Mouse (Mus musculus) midbrain, embryonic 13.5 days (tissue): ENCODE measurements around the gene Mc1r. TPM values are rescaled to one million over a fixed set of nuclear protein-coding genes. Genes with fewer than 3 reads are reported as not detected.
"Not testable (repeated sequence)": the region's sequence is repeated elsewhere in the genome, so short reads cannot be mapped to it uniquely, and the experiment has no call there.

Experiments
- ATAC-seq: fragments of 200-750 bp; cut with Nextera tagmentation; 2 replicates; pipeline ENCODE4 v1.8.0; 2017; ENCODE audit warnings: mild to moderate bottlenecking, moderate TSS enrichment, moderate library complexity
- H3K27ac ChIP-seq: fragments of 300-500 bp; sonication (generic); 2 replicates; pipeline ENCODE4 v1.5.1; 2015; ENCODE audit warnings: inconsistent platforms, mild to moderate bottlenecking, moderate library complexity
- H3K27me3 ChIP-seq: fragments of 300-500 bp; sonication (generic); 2 replicates; pipeline ENCODE4 v1.6.1; 2015; ENCODE audit warnings: mild to moderate bottlenecking, inconsistent platforms
- H3K36me3 ChIP-seq: fragments of 300-500 bp; sonication (generic); 2 replicates; pipeline ENCODE4 v1.6.1; 2015; ENCODE audit warnings: mild to moderate bottlenecking, inconsistent platforms
- H3K4me1 ChIP-seq: fragments of 300-500 bp; sonication (generic); replicated peaks from 2 replicates; pipeline ENCODE4 v1.6.1; 2015; ENCODE audit warnings: inconsistent platforms
- H3K4me2 ChIP-seq: fragments of 300-500 bp; sonication (generic); replicated peaks from 2 replicates; pipeline ENCODE4 v1.6.1; 2015; ENCODE audit warnings: moderate library complexity, mild to moderate bottlenecking, inconsistent platforms
- H3K4me3 ChIP-seq: fragments of 300-500 bp; sonication (generic); replicated peaks from 2 replicates; pipeline ENCODE4 v1.5.1; 2015; ENCODE audit warnings: mild to moderate bottlenecking, inconsistent platforms
- H3K9ac ChIP-seq: fragments of 300-500 bp; sonication (generic); replicated peaks from 2 replicates; pipeline ENCODE4 v1.6.1; 2015; ENCODE audit warnings: mild to moderate bottlenecking, inconsistent platforms
- H3K9me3 ChIP-seq: fragments of 300-500 bp; sonication (generic); 2 replicates; pipeline ENCODE4 v1.6.1; 2016; ENCODE audit warnings: mild to moderate bottlenecking, inconsistent platforms
- WGBS: fragments of 180-500 bp; shearing (Covaris S2); methylation state at CpG from one replicate; pipeline ENCODE4 v1.1.7; 2015; 5-methylcytosine and 5-hydroxymethylcytosine counted together
- polyA plus RNA-seq: library from polyadenylated mRNA; unstranded; fragments of >200 nt; fragmentation: Nextera tagmentation; extraction: Ambion mirVana; gene quantifications from 2 replicates; pipeline ENCODE4 v1.2.1, GENCODE M21; 2015

Gene Mc1r
- polyA plus RNA-seq, 1 experiment from 2014 or later = 0.17 TPM

DNA sequence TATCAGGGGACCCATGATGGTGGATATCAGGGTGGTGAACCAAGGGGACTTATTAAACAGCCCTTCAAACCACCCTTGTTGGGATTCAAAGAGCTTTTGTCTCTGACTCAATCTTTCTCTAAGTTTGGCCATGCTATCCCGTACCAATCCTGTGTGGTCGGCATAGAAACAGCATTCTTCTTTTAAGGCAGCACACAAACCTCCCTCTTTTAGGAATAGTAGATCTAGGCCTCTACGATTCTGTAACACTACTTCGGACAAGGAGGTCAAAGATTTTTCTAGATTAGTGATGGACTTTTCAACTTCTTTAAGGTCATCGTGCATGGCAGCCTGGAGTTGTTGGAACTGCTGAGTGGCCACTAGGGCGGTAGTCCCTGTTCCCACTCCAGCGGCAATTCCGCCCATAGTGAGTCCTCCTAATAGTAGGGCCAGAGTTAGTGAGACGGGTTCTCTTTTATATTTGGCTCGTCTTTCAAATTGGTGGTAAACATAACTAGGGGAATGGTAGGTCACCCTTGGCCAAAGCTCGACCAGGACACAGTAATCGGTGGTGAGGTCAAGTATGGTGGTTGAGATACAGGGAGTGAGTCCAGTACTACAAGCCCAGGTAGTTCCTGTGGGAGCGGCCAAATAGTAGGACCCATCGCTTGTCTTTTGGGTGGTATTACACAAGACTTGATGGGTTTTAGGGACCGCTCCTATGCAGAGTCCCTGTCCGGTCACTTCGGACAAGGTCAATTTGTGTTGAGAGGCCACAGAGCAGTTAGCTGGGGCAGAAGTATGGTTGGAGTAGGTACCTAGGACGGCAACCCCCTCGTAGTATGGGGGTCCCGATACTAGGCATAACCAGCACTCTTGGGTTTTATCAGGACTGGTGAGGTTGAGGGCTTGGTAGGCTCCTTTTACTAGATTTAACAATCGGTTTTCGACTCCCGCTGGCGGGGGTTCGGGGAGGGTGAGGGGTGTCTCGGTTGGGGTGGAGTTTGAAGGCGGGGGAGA is 19.9 kb downstream of the Mc1r start:
- no peaks in the 10 kb centered on the region for H3K27me3 ChIP-seq
- H3K4me3 ChIP-seq = no peak overlapping the region
- H3K4me2 ChIP-seq = no peak overlapping the region
- H3K9ac ChIP-seq = no peak overlapping the region
- H3K4me1 ChIP-seq = peaks cover 9% of the 10 kb centered on the region
- H3K9me3 ChIP-seq = peaks cover 39% of the 10 kb centered on the region
- ATAC-seq = no peak
- no peak overlapping the region for H3K27ac ChIP-seq
- H3K36me3 ChIP-seq = peaks cover 15% of the 10 kb centered on the region
- 96% methylated on average over 27 of the region's 27 CpGs for WGBS

DNA sequence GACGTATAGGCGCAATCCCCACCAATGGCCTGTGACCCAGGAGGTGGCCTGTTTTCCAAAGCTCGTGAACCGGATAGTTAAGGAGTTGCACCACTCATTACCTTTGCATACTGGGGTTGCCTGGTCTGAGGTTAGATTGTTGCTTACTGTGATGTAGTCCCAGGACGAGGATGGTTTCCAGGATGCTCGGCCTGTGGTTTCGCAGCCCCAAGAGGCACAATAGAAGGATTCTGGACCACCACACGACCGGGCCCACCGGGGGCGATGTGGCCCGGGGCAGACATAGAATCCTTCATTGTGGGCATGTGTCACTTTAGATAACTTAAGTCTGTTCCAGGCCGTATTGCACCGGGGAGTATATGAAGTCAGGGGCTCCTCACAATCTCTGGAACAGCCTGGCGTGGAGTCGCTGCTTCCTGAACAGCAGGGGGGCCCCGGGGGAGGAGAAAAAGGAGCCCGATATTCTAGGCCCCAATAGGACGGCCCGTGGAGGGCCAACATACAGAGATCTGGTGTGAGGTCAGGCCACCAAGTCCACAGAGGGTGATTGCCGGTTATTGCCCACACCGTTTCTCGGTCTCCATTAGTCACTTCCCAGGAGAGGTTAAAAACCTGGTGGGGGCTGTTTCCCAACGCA is 20.9 kb downstream of the Mc1r start:
- H3K27ac ChIP-seq = no peak overlapping the region
- H3K4me3 ChIP-seq = no peak overlapping the region
- H3K36me3 ChIP-seq = peaks cover 9% of the 10 kb centered on the region
- peaks cover 44% of the 10 kb centered on the region for H3K9me3 ChIP-seq
- no peak overlapping the region for H3K9ac ChIP-seq
- 96% methylated on average over 24 of the region's 24 CpGs for WGBS
- H3K27me3 ChIP-seq = no peaks in the 10 kb centered on the region
- no peak for ATAC-seq
- H3K4me2 ChIP-seq = no peak overlapping the region
- H3K4me1 ChIP-seq = peaks cover under 1% of the 10 kb centered on the region

DNA sequence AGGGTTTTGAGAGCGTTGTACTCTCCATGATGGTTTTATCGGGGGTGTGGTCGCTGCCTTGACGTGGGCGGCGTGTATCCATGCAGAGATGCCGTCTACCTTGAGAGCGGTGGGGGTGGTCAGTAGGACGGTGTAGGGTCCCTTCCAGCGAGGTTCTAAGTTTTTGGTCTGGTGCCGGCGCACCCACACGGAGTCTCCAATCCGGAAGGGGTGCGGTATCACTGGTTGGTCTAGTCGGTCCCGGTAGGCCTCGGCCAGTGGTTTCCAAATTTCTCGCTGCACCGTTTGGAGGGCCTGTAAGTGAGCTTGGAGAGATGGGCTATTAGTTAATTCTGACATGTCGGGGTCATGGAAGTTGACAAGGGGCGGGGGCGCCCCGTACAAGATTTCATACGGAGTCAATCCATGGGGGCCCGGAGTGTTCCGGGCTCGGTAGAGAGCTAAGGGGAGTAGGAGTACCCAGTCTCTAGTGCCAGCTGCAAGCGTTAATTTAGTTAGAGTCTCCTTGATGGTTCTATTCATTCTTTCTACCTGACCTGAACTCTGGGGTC is 21.5 kb downstream of the Mc1r start:
- Histone ChIP-seq H3K4me2 (no peak overlapping the region), H3K36me3 (peaks cover 3% of the 10 kb centered on the region), H3K27ac (no peak overlapping the region), H3K27me3 (no peaks in the 10 kb centered on the region), H3K4me1 (no peaks in the 10 kb centered on the region), H3K9me3 (peaks cover 48% of the 10 kb centered on the region), H3K9ac (no peak overlapping the region), H3K4me3 (no peak overlapping the region)
- no peak for ATAC-seq
- 97% methylated on average over 28 of the region's 29 CpGs for WGBS

DNA sequence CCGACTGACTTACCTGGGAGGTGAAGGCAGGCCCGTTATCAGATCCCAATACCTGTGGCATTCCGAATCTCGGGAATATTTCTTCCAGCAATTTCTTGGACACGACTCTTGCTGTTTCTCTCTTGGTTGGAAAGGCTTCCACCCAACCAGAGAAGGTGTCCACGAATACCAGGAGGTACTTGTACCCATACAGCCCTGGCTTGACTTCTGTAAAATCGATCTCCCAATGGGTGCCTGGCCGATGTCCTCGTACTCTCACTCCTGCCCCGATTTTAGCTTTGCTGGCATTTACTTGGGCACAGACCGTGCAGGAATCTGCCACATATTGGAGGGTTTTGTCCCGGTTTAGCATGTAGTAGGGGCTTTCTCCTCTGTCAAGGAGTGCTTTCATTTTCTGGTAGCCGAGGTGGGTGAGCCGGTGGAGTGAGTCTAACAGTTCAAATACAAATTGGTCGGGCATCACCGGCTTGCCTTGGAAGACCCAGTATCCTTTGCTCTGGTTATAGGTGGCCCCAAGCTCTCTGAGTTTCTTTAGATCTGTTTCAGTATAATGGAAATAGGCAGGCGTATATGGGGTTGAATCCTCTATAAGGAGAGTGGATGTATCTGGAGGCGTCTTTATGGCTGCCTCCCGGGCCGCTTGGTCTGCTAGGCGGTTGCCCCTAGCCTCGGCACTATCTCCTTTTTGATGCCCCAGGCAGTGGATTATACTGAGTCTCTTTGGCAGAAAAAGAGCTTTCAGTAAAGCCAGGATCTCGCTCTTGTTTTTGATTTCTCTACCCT is 22.2 kb downstream of the Mc1r start:
- WGBS = 94% methylated on average over 23 of the region's 23 CpGs
- H3K9me3 ChIP-seq = peaks cover 51% of the 10 kb centered on the region

DNA sequence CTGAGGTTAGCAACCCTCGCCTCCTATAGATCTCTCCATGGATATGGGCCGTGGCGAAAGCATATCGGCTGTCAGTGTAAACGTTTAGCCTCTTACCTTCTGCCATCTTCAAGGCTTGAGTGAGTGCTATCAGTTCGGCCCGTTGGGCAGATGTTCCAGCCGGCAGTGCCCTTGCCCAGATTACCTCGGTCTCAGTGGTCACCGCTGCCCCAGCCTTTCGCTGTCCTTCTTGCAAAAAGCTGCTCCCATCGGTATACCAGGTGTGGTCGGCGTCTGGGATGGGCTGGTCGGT is 22.8 kb downstream of the Mc1r start:
- not testable (repeated sequence) for H3K36me3 ChIP-seq, H3K27ac ChIP-seq, ATAC-seq, H3K4me3 ChIP-seq, H3K27me3 ChIP-seq, H3K4me1 ChIP-seq, H3K9ac ChIP-seq, H3K4me2 ChIP-seq
- WGBS = 99% methylated on average over 15 of the region's 15 CpGs
- H3K9me3 ChIP-seq = peaks cover 55% of the 10 kb centered on the region

More for the DNA sequence above, 22.2 kb downstream of the Mc1r start:
- Histone ChIP-seq H3K27ac (no peak overlapping the region), H3K36me3 (no peaks in the 10 kb centered on the region), H3K4me2 (no peak overlapping the region), H3K4me3 (no peak overlapping the region), H3K27me3 (no peaks in the 10 kb centered on the region), H3K9ac (no peak overlapping the region), H3K4me1 (no peaks in the 10 kb centered on the region)
- ATAC-seq = no peak

DNA sequence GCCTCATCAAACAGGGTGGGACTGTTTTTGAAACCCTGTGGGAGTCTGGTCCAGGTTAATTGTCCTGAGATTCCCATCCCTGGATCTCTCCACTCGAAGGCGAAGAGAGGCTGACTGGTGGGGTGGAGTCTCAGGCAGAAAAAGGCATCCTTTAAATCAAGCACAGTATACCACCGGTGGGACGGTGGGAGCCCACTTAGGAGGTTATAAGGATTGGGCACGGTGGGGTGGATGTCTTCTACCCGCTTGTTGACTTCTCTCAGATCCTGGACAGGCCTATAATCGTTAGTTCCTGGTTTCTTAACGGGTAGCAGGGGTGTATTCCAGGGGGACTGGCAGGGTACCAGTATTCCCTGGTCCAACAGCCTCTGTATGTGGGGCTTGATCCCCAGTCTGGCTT is 24.0 kb downstream of the Mc1r start:
- H3K9me3 ChIP-seq = peaks cover 57% of the 10 kb centered on the region
- H3K9ac ChIP-seq, H3K36me3 ChIP-seq, H3K4me3 ChIP-seq, H3K4me1 ChIP-seq, H3K27ac ChIP-seq, H3K4me2 ChIP-seq, H3K27me3 ChIP-seq, ATAC-seq: not testable (repeated sequence)
- 88% methylated on average over 8 of the region's 8 CpGs for WGBS

DNA sequence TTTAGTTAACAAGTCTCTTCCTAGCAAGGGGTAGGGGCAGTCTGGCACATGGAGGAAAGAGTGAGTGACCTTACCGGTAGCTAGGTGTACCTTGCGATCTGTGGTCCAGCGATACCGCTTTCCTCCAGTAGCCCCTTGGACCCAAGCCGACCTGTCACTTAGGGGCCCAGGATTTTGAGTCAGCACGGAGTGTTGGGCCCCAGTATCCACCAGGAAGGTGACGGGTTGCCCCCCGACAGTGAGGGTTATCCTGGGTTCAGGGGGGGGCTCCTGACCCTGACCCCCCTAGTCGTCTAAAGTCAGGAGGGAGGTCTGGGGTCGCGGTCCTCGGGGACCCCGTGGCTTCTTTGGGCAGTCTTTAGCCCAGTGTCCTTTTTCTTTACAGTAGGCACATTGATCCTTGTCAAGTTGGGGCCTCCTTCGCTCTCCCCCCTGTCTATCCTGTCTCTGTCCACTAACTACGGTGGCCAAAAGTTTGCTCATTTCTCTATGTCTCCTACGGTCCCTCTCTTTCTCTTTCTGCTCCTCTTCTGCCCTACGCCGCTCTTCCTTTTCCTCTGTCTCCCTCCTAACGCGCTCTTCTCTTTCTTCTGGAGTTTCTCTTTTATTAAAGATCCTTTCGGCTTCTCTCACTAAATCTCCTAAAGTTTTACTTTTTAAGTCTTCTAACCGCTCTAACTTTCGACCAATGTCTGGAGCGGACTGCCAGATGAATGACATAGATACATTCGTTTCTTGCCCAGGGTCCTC is 24.9 kb downstream of the Mc1r start:
- Histone ChIP-seq H3K4me2 (no peak overlapping the region), H3K9me3 (peaks cover 52% of the 10 kb centered on the region), H3K4me1 (no peaks in the 10 kb centered on the region), H3K27ac (no peak overlapping the region), H3K4me3 (no peak overlapping the region), H3K9ac (no peak overlapping the region), H3K27me3 (no peaks in the 10 kb centered on the region), H3K36me3 (no peaks in the 10 kb centered on the region)
- no peak for ATAC-seq
- 95% methylated on average over 25 of the region's 25 CpGs for WGBS

DNA sequence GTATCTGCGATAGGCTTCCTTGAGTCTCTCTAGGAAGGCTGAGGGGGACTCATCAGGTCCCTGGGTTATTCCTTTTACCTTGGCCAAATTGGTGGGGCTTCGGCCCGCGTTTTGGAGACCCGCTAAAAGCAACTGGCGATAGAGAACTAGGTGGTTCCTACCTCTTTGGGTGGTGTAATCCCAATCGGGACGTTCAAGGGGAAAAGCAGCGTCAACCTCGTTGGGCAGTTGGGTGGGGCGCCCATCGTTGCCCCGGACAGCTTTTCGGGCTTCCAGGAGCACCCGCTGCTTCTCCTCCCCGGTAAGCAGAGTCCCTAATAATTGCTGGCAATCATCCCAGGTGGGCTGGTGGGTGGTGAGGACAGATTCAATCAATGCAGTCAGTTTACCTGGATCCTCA is 25.5 kb downstream of the Mc1r start:
- Histone ChIP-seq H3K4me3 (no peak overlapping the region), H3K36me3 (no peaks in the 10 kb centered on the region), H3K27ac (no peak overlapping the region), H3K4me2 (no peak overlapping the region), H3K9ac (no peak overlapping the region), H3K4me1 (no peaks in the 10 kb centered on the region), H3K27me3 (no peaks in the 10 kb centered on the region), H3K9me3 (peaks cover 47% of the 10 kb centered on the region)
- 95% methylated on average over 16 of the region's 16 CpGs for WGBS
- ATAC-seq = no peak

DNA sequence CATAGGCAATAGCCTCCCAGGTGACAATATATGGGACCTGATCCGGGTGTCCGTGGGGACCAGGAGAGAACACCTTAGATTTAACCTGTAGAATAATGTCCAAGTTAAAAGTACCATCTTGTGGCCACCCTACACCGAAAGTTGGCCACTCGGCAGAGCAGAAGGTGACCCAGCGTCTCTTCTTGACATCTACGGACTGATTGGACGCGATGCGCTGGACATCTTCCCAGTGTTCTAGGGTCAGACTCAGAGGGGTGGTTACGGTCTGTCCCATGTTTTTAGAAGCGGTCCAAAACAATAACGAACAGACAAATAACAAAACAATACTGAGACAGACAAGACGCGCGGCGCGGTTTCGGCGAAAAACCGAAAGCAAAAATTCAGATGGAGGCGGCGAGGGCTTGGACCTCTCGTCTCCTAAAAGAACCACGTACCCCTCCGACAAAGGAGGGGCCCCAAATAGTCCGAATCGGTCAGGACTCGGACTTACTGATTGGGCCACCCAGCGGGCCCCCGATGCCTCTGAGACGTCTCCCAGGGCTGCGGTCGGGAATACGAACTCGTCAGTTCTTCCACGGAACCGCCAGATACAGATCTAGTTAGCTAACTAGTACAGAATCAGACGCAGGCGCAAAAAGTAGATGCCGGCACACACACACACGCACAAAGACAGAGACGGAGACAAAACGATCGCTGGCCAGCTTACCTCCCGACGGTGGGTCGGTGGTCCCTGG is 26.5 kb downstream of the Mc1r start:
- peaks cover 36% of the 10 kb centered on the region for H3K9me3 ChIP-seq
- ATAC-seq, H3K36me3 ChIP-seq, H3K4me3 ChIP-seq, H3K27ac ChIP-seq, H3K27me3 ChIP-seq, H3K9ac ChIP-seq, H3K4me2 ChIP-seq, H3K4me1 ChIP-seq: not testable (repeated sequence)
- WGBS = 97% methylated on average over 47 of the region's 47 CpGs

DNA sequence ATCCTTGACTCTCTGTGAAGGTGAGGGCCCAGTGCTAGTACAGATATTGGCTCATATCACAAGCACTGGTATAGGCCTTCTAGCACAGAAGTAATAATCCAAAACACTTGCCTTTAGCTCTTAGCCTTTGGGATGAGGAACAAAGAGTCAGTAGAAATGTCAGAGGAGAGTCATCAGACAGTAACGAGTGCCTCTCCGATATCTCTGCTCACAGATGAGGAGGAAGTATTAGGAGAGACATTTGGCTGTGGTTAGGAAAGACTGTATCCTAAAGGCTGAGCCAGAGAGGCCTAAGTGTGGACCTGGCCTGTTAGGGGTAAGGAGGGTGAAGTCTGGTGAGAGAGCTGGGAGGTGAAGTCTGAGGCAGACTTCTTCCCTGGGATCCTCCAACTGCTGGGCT is 34.9 kb downstream of the Mc1r start:
- no peaks in the 10 kb centered on the region for H3K9me3 ChIP-seq

DNA sequence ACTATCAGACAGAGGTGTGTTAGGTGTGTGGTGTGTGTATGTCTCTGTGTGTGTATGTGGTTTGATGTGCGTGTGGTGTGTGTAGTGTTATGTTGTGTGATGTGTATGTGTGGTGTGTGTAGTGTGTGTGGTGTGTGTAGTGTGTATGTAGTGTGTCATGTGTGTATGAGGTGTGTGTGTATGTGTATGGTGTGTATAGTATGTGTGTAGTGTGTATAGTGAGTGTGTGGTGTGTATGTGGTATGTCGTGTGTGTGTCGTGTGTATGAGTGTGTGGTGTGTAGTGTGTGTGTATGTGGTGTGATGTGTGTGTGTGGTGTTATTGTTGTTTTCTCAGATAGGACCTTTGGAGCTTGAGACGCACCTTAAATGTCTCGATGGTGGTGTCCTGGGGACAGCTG is 35.4 kb downstream of the Mc1r start:
- peak overlapping the region; percentile 64 for H3K4me3 ChIP-seq
- H3K9me3 ChIP-seq = no peaks in the 10 kb centered on the region

More for the DNA sequence above, 34.9 kb downstream of the Mc1r start:
- no peaks in the 10 kb centered on the region for H3K36me3 ChIP-seq
- peaks cover 10% of the 10 kb centered on the region for H3K4me1 ChIP-seq
- no peak overlapping the region for H3K4me3 ChIP-seq
- no peak overlapping the region for H3K9ac ChIP-seq
- ATAC-seq = no peak
- no peaks in the 10 kb centered on the region for H3K27me3 ChIP-seq
- H3K4me2 ChIP-seq = no peak overlapping the region
- WGBS = 96% methylated on average over 2 of the region's 2 CpGs
- no peak overlapping the region for H3K27ac ChIP-seq

More for the DNA sequence above, 35.4 kb downstream of the Mc1r start:
- 78% methylated on average over 5 of the region's 5 CpGs for WGBS
- H3K9ac ChIP-seq = peak overlapping the region; percentile 81
- H3K4me2 ChIP-seq = peak overlapping the region; percentile 65
- peaks cover 10% of the 10 kb centered on the region for H3K4me1 ChIP-seq
- H3K36me3 ChIP-seq = no peaks in the 10 kb centered on the region
- H3K27me3 ChIP-seq = no peaks in the 10 kb centered on the region
- ATAC-seq = peak; percentile 53
- H3K27ac ChIP-seq = no peak overlapping the region
